Mouse (Mus musculus) midbrain, postnatal 0 days (tissue): ENCODE data around the gene Ccdc155. TPM values are rescaled to one million over a fixed set of nuclear protein-coding genes. Genes with fewer than 3 reads are reported as not detected.

Experiments
- ATAC-seq: fragments of 200-750 bp; cut with Nextera tagmentation; 2 replicates; pipeline ENCODE4 v1.8.0; 2017; ENCODE audit warnings: moderate number of reproducible peaks, mild to moderate bottlenecking, moderate TSS enrichment, moderate library complexity; ENCODE audit not compliant: low FRiP score
- DNase-seq: peaks from one replicate; pipeline ENCODE4 v3.0.0-alpha.2; 2015; ENCODE audit warnings: low spot score
- H3K27ac ChIP-seq: fragments of 300-500 bp; sonication (generic); 2 replicates; pipeline ENCODE4 v1.5.1; 2014; ENCODE audit warnings: low read depth, mild to moderate bottlenecking, low read length, mixed read lengths
- H3K27me3 ChIP-seq: fragments of 300-500 bp; sonication (generic); 2 replicates; pipeline ENCODE4 v1.6.1; 2014; ENCODE audit warnings: low read length, control low read depth, mixed read lengths; ENCODE audit not compliant: insufficient read depth
- H3K36me3 ChIP-seq: fragments of 300-500 bp; sonication (generic); 2 replicates; pipeline ENCODE4 v1.6.1; 2014; ENCODE audit warnings: low read length, control low read depth, mixed read lengths; ENCODE audit not compliant: insufficient read depth
- H3K4me1 ChIP-seq: fragments of 300-500 bp; sonication (generic); 2 replicates; pipeline ENCODE4 v1.6.1; 2014; ENCODE audit warnings: mild to moderate bottlenecking, control low read depth, antibody characterized with exemption, low read length, mixed read lengths; ENCODE audit not compliant: insufficient read depth
- H3K4me2 ChIP-seq: fragments of 300-500 bp; sonication (generic); 2 replicates; pipeline ENCODE4 v1.6.1; 2014; ENCODE audit warnings: low read depth, mild to moderate bottlenecking, low read length, mixed read lengths; ENCODE audit not compliant: poor library complexity, severe bottlenecking
- H3K4me3 ChIP-seq: fragments of 300-500 bp; sonication (generic); 2 replicates; pipeline ENCODE4 v1.5.1; 2014; ENCODE audit warnings: low read depth, mild to moderate bottlenecking, low read length, moderate library complexity
- H3K9ac ChIP-seq: fragments of 300-500 bp; sonication (generic); replicated peaks from 2 replicates; pipeline ENCODE4 v1.6.1; 2014; ENCODE audit warnings: mild to moderate bottlenecking, low read length, moderate library complexity, mixed read lengths; ENCODE audit not compliant: poor library complexity, severe bottlenecking
- H3K9me3 ChIP-seq: fragments of 300-500 bp; sonication (generic); 2 replicates; pipeline ENCODE4 v1.6.1; 2016; ENCODE audit warnings: low read length, control low read depth
- CTCF ChIP-seq: IDR thresholded peaks from 2 replicates; pipeline ENCODE4 v1.5.1; 2016; ENCODE audit warnings: antibody characterized with exemption, mild to moderate bottlenecking
- WGBS: fragments of 180-500 bp; shearing (Covaris S2); extraction: QIAGEN DNeasy Blood & Tissue Kit; methylation state at CpG from one replicate; pipeline ENCODE4 v1.1.7; 2014; 5-methylcytosine and 5-hydroxymethylcytosine counted together
- polyA plus RNA-seq: library from polyadenylated mRNA; unstranded; fragments of >200 nt; fragmentation: Nextera tagmentation; extraction: Ambion mirVana; gene quantifications from 2 replicates; pipeline ENCODE4 v1.2.1, GENCODE M21; 2015
- total RNA-seq: library from RNA; depleted of rRNA; stranded (reverse); fragments of >200 nt; gene quantifications from 2 replicates; pipeline ENCODE4 v1.2.3, GENCODE M21; 2014

Ccdc155 gene
- total and polyA plus RNA-seq, 2 experiments from 2014 or later = 0.32 to 0.38 TPM

- DNase-seq (peak; percentile 22), ATAC-seq (0 out of 2 replicates have a peak, but pooled peaks have one; percentile 8)
- Histone ChIP-seq H3K4me2 (peak overlapping the region; percentile 49), H3K9me3 (no peaks in the 10 kb centered on the region), H3K36me3 (no peaks in the 10 kb centered on the region), H3K4me3 (peak overlapping the region; percentile 34), H3K27me3 (peaks cover 76% of the 10 kb centered on the region), H3K27ac (no peak overlapping the region), H3K9ac (no peak overlapping the region), H3K4me1 (no peaks in the 10 kb centered on the region)
- 4% methylated on average over 26 of the region's 35 CpGs for WGBS
- TF ChIP-seq CTCF = peak; percentile 35; the same call in 1 of the 2 replicates
Measured at GRCm38 (mm10) chr7:45181540-45181939, 23.2 kb downstream of the Ccdc155 start.

GRCm38 (mm10) chr7:45180896-45181477 lies 23.7 kb downstream of the Ccdc155 start, which contains the start of gene Pth2:
Gene Pth2 (plus strand): TSS chr7:45180995.
- DNase-seq (no peak), ATAC-seq (no peak)
- Histone ChIP-seq H3K4me1 (peaks cover 4% of the 10 kb centered on the region; the same call in 1 of the 2 replicates), H3K27me3 (peaks cover 81% of the 10 kb centered on the region), H3K9ac (no peak within 1 kb of the TSS), H3K27ac (no peak within 1 kb of the TSS), H3K9me3 (no peaks in the 10 kb centered on the region), H3K36me3 (no peaks in the 10 kb centered on the region), H3K4me3 (peak within 1 kb of the TSS; percentile 34), H3K4me2 (peak within 1 kb of the TSS; percentile 49)
- WGBS = 21% methylated on average over 20 of the region's 20 CpGs
- TF ChIP-seq CTCF = no peak

DNA sequence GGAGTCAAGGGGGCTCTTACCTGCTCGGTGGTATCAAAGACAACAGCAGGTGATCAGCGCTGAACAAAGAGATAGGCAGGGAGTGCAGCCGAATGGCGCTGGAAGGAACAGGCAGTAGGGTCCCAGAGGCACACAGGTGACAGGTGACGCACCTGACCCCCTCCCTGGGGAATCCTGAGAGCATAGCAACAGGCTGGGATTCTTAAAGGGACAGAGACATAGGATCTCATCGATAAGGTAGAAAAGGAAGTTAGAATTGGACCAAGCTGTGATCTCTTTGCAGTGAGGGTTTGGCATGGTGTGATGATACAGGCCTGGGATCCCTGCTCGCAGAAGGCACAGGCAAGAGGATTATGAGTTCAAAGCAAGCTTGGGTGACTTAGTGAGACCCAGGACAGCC lies 25.2 kb downstream of the Ccdc155 start, which contains the start of gene Gfy:
Gene Gfy (minus strand): TSS at position 101 of the 400 bp plus-strand sequence.
- H3K36me3 ChIP-seq = no peaks in the 10 kb centered on the region
- H3K9me3 ChIP-seq = no peaks in the 10 kb centered on the region
- H3K27ac ChIP-seq = no peak within 1 kb of the TSS
- no peak within 1 kb of the TSS for H3K4me2 ChIP-seq
- DNase-seq = no peak
- WGBS = 26% methylated on average over 7 of the region's 7 CpGs
- H3K27me3 ChIP-seq = peaks cover 92% of the 10 kb centered on the region
- no peak within 1 kb of the TSS for H3K4me3 ChIP-seq
- ATAC-seq = no peak
- peaks cover 5% of the 10 kb centered on the region; the same call in 1 of the 2 replicates for H3K4me1 ChIP-seq
- TF ChIP-seq CTCF = no peak
- H3K9ac ChIP-seq = no peak within 1 kb of the TSS

DNA sequence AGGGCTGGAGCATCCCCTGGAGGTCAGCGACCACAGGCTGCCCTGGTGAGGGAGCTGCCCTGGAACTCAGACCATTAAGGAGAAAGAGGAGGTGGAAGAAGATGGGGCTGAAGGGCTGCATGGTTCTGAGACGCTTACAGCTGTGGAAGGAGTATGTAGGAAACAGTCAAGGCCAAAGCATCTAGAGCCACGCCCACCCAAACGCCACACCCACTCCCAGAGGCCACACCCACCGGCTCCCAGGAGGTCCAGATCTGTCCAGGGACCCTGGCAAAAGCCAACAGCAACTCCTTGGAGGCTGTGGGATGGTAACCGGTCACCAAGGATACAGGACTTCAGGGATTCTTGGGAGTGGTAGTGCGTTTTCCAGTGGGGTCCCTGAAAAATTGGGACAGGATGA lies 26.1 kb downstream of the Ccdc155 start:
- Histone ChIP-seq H3K4me2 (no peak overlapping the region), H3K9ac (no peak overlapping the region), H3K27me3 (peaks cover 94% of the 10 kb centered on the region), H3K4me3 (no peak overlapping the region), H3K27ac (no peak overlapping the region), H3K4me1 (peaks cover 5% of the 10 kb centered on the region; the same call in 1 of the 2 replicates), H3K9me3 (no peaks in the 10 kb centered on the region), H3K36me3 (no peaks in the 10 kb centered on the region)
- 29% methylated on average over 7 of the region's 7 CpGs for WGBS
- ATAC-seq (no peak), DNase-seq (no peak)
- no peak for TF ChIP-seq CTCF

GRCm38 (mm10) chr7:45176356-45176755 lies 28.3 kb downstream of the Ccdc155 start:
- no peaks in the 10 kb centered on the region for H3K36me3 ChIP-seq
- peak overlapping the region; percentile 39 for H3K4me2 ChIP-seq
- peaks cover 74% of the 10 kb centered on the region for H3K27me3 ChIP-seq
- peaks cover 5% of the 10 kb centered on the region; the same call in 1 of the 2 replicates for H3K4me1 ChIP-seq
- ATAC-seq (no peak), DNase-seq (no peak)
- H3K27ac ChIP-seq = no peak overlapping the region
- no peaks in the 10 kb centered on the region for H3K9me3 ChIP-seq
- no peak overlapping the region for H3K9ac ChIP-seq
- peak overlapping the region; percentile 23 for H3K4me3 ChIP-seq
- WGBS = under 1% methylated on average over 30 of the region's 31 CpGs
- no peak for TF ChIP-seq CTCF

GRCm38 (mm10) chr7:45175929-45176328 lies 28.8 kb downstream of the Ccdc155 start:
- TF ChIP-seq CTCF = no peak
- Histone ChIP-seq H3K27ac (no peak overlapping the region), H3K9me3 (no peaks in the 10 kb centered on the region), H3K9ac (no peak overlapping the region), H3K4me1 (peaks cover 5% of the 10 kb centered on the region; the same call in 1 of the 2 replicates), H3K36me3 (no peaks in the 10 kb centered on the region), H3K27me3 (peaks cover 69% of the 10 kb centered on the region), H3K4me3 (peak overlapping the region; percentile 23), H3K4me2 (peak overlapping the region; percentile 39)
- ATAC-seq (0 out of 2 replicates have a peak, but pooled peaks have one; percentile 45), DNase-seq (no peak)
- WGBS = 2% methylated on average over 23 of the region's 23 CpGs
